34 mouse cellular contexts compared by ENCODE assay signal in the genomic region with DNA sequence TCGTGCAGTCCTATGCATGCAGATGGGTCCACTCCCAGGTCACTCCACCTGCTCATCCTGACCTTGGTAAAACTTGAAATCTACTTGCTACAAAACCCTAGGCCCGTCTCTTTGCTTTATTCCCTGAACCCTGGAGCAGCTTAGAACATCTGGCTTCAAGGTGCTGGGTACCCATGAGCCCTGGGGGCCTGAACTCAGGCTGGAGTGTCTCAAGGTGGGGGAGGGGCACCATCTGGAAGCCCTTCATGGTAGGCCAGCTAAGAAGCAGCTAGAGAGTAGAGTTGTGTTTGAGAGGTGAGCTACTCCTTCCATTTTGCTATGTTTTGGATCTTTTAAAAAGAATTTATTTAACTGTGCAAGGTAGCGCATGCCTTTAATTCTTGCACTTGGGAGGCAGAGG. TPM values are rescaled to one million over a fixed set of nuclear protein-coding genes. Genes with fewer than 3 reads are reported as not detected.
A peak's percentile ranks its signal among the peaks of the same experiment; 100 is the strongest.
DNase-seq lines count a peak whose midpoint lies in the region; ATAC-seq lines count a peak whose summit lies in the region.
"Had no signal": no experiment of that assay in that cellular context is flagged by ENCODE, and none has a peak within 500 bp of the region (broad histone marks: within the 10 kb centered on the region; RNA-seq: fewer than 3 reads in every experiment).

No protein-coding gene starts in this region.

- no peaks in the 10 kb centered on the region for H3K36me3 ChIP-seq in embryonic facial prominence, embryonic 11.5 days (replicated peaks; ENCODE audit: control insufficient read depth, insufficient read depth, low read depth, low read length)
- H3K36me3 ChIP-seq: liver, embryonic 15.5 days had no signal

- no peak for ATAC-seq in embryonic facial prominence, embryonic 11.5 days (replicated peaks; ENCODE audit: insufficient number of reproducible peaks, low FRiP score, low TSS enrichment, low read depth)
- ATAC-seq: forebrain, embryonic 13.5 days; midbrain, embryonic 16.5 days; Patski had no signal

- DNase-seq in embryo, embryonic 11 days = peak; percentile 47
- no peak for DNase-seq in embryo, embryonic 9.5 days (ENCODE audit: extremely low spot score)
- DNase-seq in thymus, postnatal 0 days (ENCODE audit: low spot score) = peak; percentile 11
- DNase-seq in thymus, adult 18-20 months = no peak
- peak; percentile 65 for DNase-seq in embryonic facial prominence, embryonic 11.5 days (ENCODE audit: low spot score)
- DNase-seq in mesoderm, embryonic 11.5 days (ENCODE audit: low read depth, low spot score) = peak; percentile 43
- DNase-seq in cerebellum, adult 11 months = no peak
- no peak for DNase-seq in adrenal gland, adult 8-10 months
- DNase-seq: adrenal gland, postnatal 25 days; cerebellum, adult 18-20 months; cerebellum, postnatal 10 days; gastrocnemius, adult 2 months; gastrocnemius, postnatal 36 days; heart, adult 18-20 months; heart, postnatal 36 days; kidney, adult 18-20 months; kidney, postnatal 4 days; layer of hippocampus, postnatal 36 days; left cerebral cortex, postnatal 4 days; liver; lung, embryonic 14.5 days; lung, postnatal 14 days; right cerebral cortex, postnatal 4 days; thymus, adult 2 months had no signal

- H3K9ac ChIP-seq in embryonic facial prominence, embryonic 11.5 days (replicated peaks; ENCODE audit: low read length) = no peak overlapping the region
- H3K9ac ChIP-seq: embryonic facial prominence, embryonic 15.5 days; forebrain, embryonic 13.5 days; hindbrain, embryonic 15.5 days; liver, embryonic 15.5 days; lung, embryonic 14.5 days; neural tube, embryonic 12.5 days had no signal

- no peak overlapping the region for H3K4me3 ChIP-seq in embryonic facial prominence, embryonic 11.5 days (ENCODE audit: low read depth, low read length)
- H3K4me3 ChIP-seq: embryonic facial prominence, embryonic 15.5 days; forebrain, embryonic 13.5 days; gastrocnemius, adult 2 months; hindbrain, embryonic 15.5 days; liver, embryonic 15.5 days; neural tube, embryonic 12.5 days had no signal

- H3K4me2 ChIP-seq in embryonic facial prominence, embryonic 11.5 days (ENCODE audit: low read depth, low read length) = no peak overlapping the region
- H3K4me2 ChIP-seq: embryonic facial prominence, embryonic 15.5 days; forebrain, embryonic 13.5 days; heart, embryonic 11.5 days; hindbrain, embryonic 15.5 days; liver, embryonic 15.5 days; lung, embryonic 14.5 days; midbrain, embryonic 11.5 days; neural tube, embryonic 12.5 days had no signal

- no peaks in the 10 kb centered on the region for H3K4me1 ChIP-seq in embryonic facial prominence, embryonic 11.5 days (ENCODE audit: control insufficient read depth, insufficient read depth, low read length)
- H3K4me1 ChIP-seq: embryonic facial prominence, embryonic 15.5 days; neural tube, embryonic 12.5 days had no signal

- H3K27me3 ChIP-seq in embryonic facial prominence, embryonic 11.5 days (ENCODE audit: control insufficient read depth, insufficient read depth, low read length) = no peaks in the 10 kb centered on the region
- H3K27me3 ChIP-seq: embryonic facial prominence, embryonic 15.5 days; forebrain, embryonic 13.5 days; hindbrain, embryonic 15.5 days; liver, embryonic 15.5 days; neural tube, embryonic 12.5 days; Patski had no signal

- H3K27ac ChIP-seq in embryonic facial prominence, embryonic 11.5 days (replicated peaks; ENCODE audit: low read depth, low read length) = no peak overlapping the region
- H3K27ac ChIP-seq: embryonic facial prominence, embryonic 15.5 days; forebrain, embryonic 13.5 days; gastrocnemius, adult 2 months; hindbrain, embryonic 15.5 days; liver, embryonic 15.5 days; neural tube, embryonic 12.5 days; stomach, postnatal 0 days had no signal

- H3K9me3 ChIP-seq in embryonic facial prominence, embryonic 11.5 days (replicated peaks; ENCODE audit: control insufficient read depth, low read length) = no peaks in the 10 kb centered on the region
- H3K9me3 ChIP-seq: embryonic facial prominence, embryonic 15.5 days; hindbrain, embryonic 15.5 days; liver, embryonic 15.5 days; neural tube, embryonic 12.5 days had no signal

- WGBS in embryonic facial prominence, embryonic 11.5 days = 67% methylated on average over 3 of the region's 3 CpGs

RNA-seq across cellular contexts. Expression of a gene that starts 57.8 kb away (rescaled TPM):
- polyA plus RNA-seq in thymus, postnatal 0 days (2015; fragmentation: Nextera tagmentation; extraction: Ambion mirVana) = 75.7 and 75.9 TPM in 2 replicates
- 86.5 and 88.7 TPM in 2 replicates for polyA plus RNA-seq in embryonic facial prominence, embryonic 11.5 days (2014; fragmentation: Nextera tagmentation; extraction: Ambion mirVana)
- 10 to 100 TPM; 40.6 to 55.9 (median 48.8) TPM for total RNA-seq in adrenal gland, adult 8-10 months (2022)

Comparison
In these comparisons a context has a peak if more than half of its experiments do, and no peak if none do; other contexts are left out.
1. DNase-seq: peak in embryo, embryonic 11 days (single experiment), thymus, postnatal 0 days (single experiment), embryonic facial prominence, embryonic 11.5 days (single experiment) and mesoderm, embryonic 11.5 days (single experiment); none in embryo, embryonic 9.5 days (single experiment), thymus, adult 18-20 months (0 of 2), cerebellum, adult 11 months (single experiment) and adrenal gland, adult 8-10 months (single experiment).